Mouse (Mus musculus): ENCODE results near the gene Klk1b9. TPM values are rescaled to one million over a fixed set of nuclear protein-coding genes. Genes with fewer than 3 reads are reported as not detected.
"Not testable (repeated sequence)": the region's sequence is repeated elsewhere in the genome, so short reads cannot be mapped to it uniquely, and the experiment has no call there.

Gene Klk1b9
- polyA plus RNA-seq, 1 experiment from 2014 or later = not detected

GRCm38 (mm10) chr7:43952703-43953102, 23.2 kb upstream of the Klk1b9 start:
- 59% methylated on average over 4 of the region's 4 CpGs for WGBS
- DNase-seq (ENCODE audit: low spot score) = no peak

DNA sequence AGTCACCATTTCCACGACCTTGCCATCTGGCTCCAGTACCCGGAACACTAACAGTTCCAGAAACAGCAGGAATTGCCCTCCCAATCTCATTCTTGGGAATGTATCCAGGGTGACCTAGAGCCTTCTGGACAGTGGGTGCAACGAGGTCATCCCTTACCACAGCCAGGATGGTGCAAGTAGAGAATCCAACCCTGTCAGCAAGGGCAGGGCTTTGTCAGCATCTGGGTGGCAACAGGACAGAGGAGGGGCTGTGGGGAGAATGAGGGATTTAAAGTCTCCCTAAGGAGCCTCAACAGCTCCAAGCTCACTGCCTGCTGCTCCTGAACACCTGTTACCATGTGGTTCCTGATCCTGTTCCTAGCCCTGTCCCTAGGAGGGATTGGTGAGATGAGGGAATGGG, 9.4 kb upstream of the Klk1b9 start, which contains the start of gene Klk1b1:
Klk1b1 (plus strand) TSS at position 301 of the 400 bp plus-strand sequence.
- Histone ChIP-seq H3K9ac (ENCODE audit: low read depth, low read length) (no peak within 1 kb of the TSS), H3K9me3 (ENCODE audit: control insufficient read depth, low read length) (no peaks in the 10 kb centered on the region), H3K4me3 (ENCODE audit: low read depth, low read length) (no peak within 1 kb of the TSS), H3K36me3 (ENCODE audit: control insufficient read depth, insufficient read depth, low read length) (no peaks in the 10 kb centered on the region), H3K27ac (replicated peaks; ENCODE audit: low read depth, low read length) (no peak within 1 kb of the TSS), H3K4me2 (ENCODE audit: low read depth, low read length) (no peak within 1 kb of the TSS), H3K4me1 (ENCODE audit: control insufficient read depth, insufficient read depth, low read length) (no peaks in the 10 kb centered on the region), H3K27me3 (replicated peaks; ENCODE audit: control insufficient read depth, insufficient read depth, low read length) (no peaks in the 10 kb centered on the region)
- ATAC-seq (ENCODE audit: low read depth) (no peak), DNase-seq (ENCODE audit: low spot score) (no peak)
- WGBS = 67% methylated on average over 3 of the region's 3 CpGs

More at GRCm38 (mm10) chr7:43952703-43953102, 23.2 kb upstream of the Klk1b9 start:
- H3K27ac ChIP-seq (replicated peaks; ENCODE audit: low read depth, low read length) = no peak overlapping the region
- H3K36me3 ChIP-seq (ENCODE audit: control insufficient read depth, insufficient read depth, low read length) = no peaks in the 10 kb centered on the region
- H3K4me3 ChIP-seq (ENCODE audit: low read depth, low read length) = no peak overlapping the region
- no peak overlapping the region for H3K4me2 ChIP-seq (ENCODE audit: low read depth, low read length)
- no peak for ATAC-seq (ENCODE audit: low read depth)
- no peaks in the 10 kb centered on the region for H3K4me1 ChIP-seq (ENCODE audit: control insufficient read depth, insufficient read depth, low read length)
- no peak overlapping the region for H3K9ac ChIP-seq (ENCODE audit: low read depth, low read length)
- no peaks in the 10 kb centered on the region for H3K9me3 ChIP-seq (ENCODE audit: control insufficient read depth, low read length)
- no peaks in the 10 kb centered on the region for H3K27me3 ChIP-seq (replicated peaks; ENCODE audit: control insufficient read depth, insufficient read depth, low read length)

GRCm38 (mm10) chr7:43967058-43967457, 8.8 kb upstream of the Klk1b9 start:
- 79% methylated on average over 3 of the region's 3 CpGs for WGBS
- H3K9ac ChIP-seq (ENCODE audit: low read depth, low read length) = no peak overlapping the region
- no peaks in the 10 kb centered on the region for H3K4me1 ChIP-seq (ENCODE audit: control insufficient read depth, insufficient read depth, low read length)
- no peaks in the 10 kb centered on the region for H3K9me3 ChIP-seq (ENCODE audit: control insufficient read depth, low read length)
- H3K27ac ChIP-seq (replicated peaks; ENCODE audit: low read depth, low read length) = no peak overlapping the region
- no peak for ATAC-seq (ENCODE audit: low read depth)
- H3K4me2 ChIP-seq (ENCODE audit: low read depth, low read length) = no peak overlapping the region
- H3K36me3 ChIP-seq (ENCODE audit: control insufficient read depth, insufficient read depth, low read length) = no peaks in the 10 kb centered on the region
- H3K4me3 ChIP-seq (ENCODE audit: low read depth, low read length) = no peak overlapping the region
- no peak for DNase-seq (ENCODE audit: low spot score)
- H3K27me3 ChIP-seq (replicated peaks; ENCODE audit: control insufficient read depth, insufficient read depth, low read length) = no peaks in the 10 kb centered on the region

- Histone ChIP-seq H3K9ac (ENCODE audit: low read depth, low read length) (no peak overlapping the region), H3K4me2 (ENCODE audit: low read depth, low read length) (no peak overlapping the region), H3K27ac (replicated peaks; ENCODE audit: low read depth, low read length) (no peak overlapping the region), H3K4me3 (ENCODE audit: low read depth, low read length) (no peak overlapping the region), H3K9me3 (ENCODE audit: control insufficient read depth, low read length) (no peaks in the 10 kb centered on the region), H3K27me3 (replicated peaks; ENCODE audit: control insufficient read depth, insufficient read depth, low read length) (no peaks in the 10 kb centered on the region), H3K36me3 (ENCODE audit: control insufficient read depth, insufficient read depth, low read length) (no peaks in the 10 kb centered on the region), H3K4me1 (ENCODE audit: control insufficient read depth, insufficient read depth, low read length) (no peaks in the 10 kb centered on the region)
- DNase-seq (ENCODE audit: low spot score) (no peak), ATAC-seq (ENCODE audit: low read depth) (no peak)
- 62% methylated on average over 2 of the region's 2 CpGs for WGBS
Measured at GRCm38 (mm10) chr7:43967612-43968011, 8.2 kb upstream of the Klk1b9 start.

GRCm38 (mm10) chr7:43985657-43986056, 9.8 kb downstream of the Klk1b9 start:
- ATAC-seq (ENCODE audit: low read depth) = no peak
- Histone ChIP-seq H3K9ac (ENCODE audit: low read depth, low read length) (no peak overlapping the region), H3K4me1 (ENCODE audit: control insufficient read depth, insufficient read depth, low read length) (no peaks in the 10 kb centered on the region)

GRCm38 (mm10) chr7:43994821-43995220, 19.0 kb downstream of the Klk1b9 start:
- WGBS = 65% methylated on average over 1 of the region's 1 CpGs
- not testable (repeated sequence) for H3K9ac ChIP-seq (ENCODE audit: low read depth, low read length); ATAC-seq (ENCODE audit: low read depth); DNase-seq (ENCODE audit: low spot score); H3K27me3 ChIP-seq (replicated peaks; ENCODE audit: control insufficient read depth, insufficient read depth, low read length); H3K4me2 ChIP-seq (ENCODE audit: low read depth, low read length); H3K9me3 ChIP-seq (ENCODE audit: control insufficient read depth, low read length); H3K4me3 ChIP-seq (ENCODE audit: low read depth, low read length); H3K36me3 ChIP-seq (ENCODE audit: control insufficient read depth, insufficient read depth, low read length); H3K4me1 ChIP-seq (ENCODE audit: control insufficient read depth, insufficient read depth, low read length); H3K27ac ChIP-seq (replicated peaks; ENCODE audit: low read depth, low read length)

More at GRCm38 (mm10) chr7:43985657-43986056, 9.8 kb downstream of the Klk1b9 start:
- Histone ChIP-seq H3K27me3 (replicated peaks; ENCODE audit: control insufficient read depth, insufficient read depth, low read length) (no peaks in the 10 kb centered on the region), H3K4me3 (ENCODE audit: low read depth, low read length) (no peak overlapping the region), H3K36me3 (ENCODE audit: control insufficient read depth, insufficient read depth, low read length) (no peaks in the 10 kb centered on the region), H3K9me3 (ENCODE audit: control insufficient read depth, low read length) (no peaks in the 10 kb centered on the region), H3K4me2 (ENCODE audit: low read depth, low read length) (no peak overlapping the region), H3K27ac (replicated peaks; ENCODE audit: low read depth, low read length) (no peak overlapping the region)
- DNase-seq (ENCODE audit: low spot score) = no peak

DNA sequence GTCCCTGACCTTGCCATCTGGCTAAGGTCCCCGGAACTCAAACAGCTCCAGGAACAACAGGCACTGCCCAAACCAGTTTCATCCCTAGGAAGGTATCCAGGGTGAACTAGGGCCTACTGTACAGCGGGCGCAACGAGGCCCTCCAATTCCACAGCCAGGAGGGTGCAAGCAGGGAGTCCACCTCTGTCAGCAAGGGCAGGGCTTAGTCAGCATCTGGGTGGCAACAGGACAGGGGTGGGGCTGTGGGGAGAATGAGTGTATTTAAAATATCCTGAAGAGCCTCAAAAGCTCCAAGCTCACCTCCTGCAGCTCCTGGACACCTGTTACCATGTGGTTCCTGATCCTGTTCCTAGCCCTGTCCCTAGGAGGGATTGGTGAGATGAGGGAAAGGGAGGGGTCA, 19.7 kb downstream of the Klk1b9 start, which contains the start of gene Klk1b11:
Klk1b11 (plus strand) TSS at position 301 of the 400 bp plus-strand sequence.
- ATAC-seq (ENCODE audit: low read depth); H3K9ac ChIP-seq (ENCODE audit: low read depth, low read length); H3K27me3 ChIP-seq (replicated peaks; ENCODE audit: control insufficient read depth, insufficient read depth, low read length); H3K4me3 ChIP-seq (ENCODE audit: low read depth, low read length); H3K9me3 ChIP-seq (ENCODE audit: control insufficient read depth, low read length); H3K4me1 ChIP-seq (ENCODE audit: control insufficient read depth, insufficient read depth, low read length); DNase-seq (ENCODE audit: low spot score); H3K36me3 ChIP-seq (ENCODE audit: control insufficient read depth, insufficient read depth, low read length); H3K4me2 ChIP-seq (ENCODE audit: low read depth, low read length); H3K27ac ChIP-seq (replicated peaks; ENCODE audit: low read depth, low read length): not testable (repeated sequence)
- WGBS = 91% methylated on average over 4 of the region's 4 CpGs

DNA sequence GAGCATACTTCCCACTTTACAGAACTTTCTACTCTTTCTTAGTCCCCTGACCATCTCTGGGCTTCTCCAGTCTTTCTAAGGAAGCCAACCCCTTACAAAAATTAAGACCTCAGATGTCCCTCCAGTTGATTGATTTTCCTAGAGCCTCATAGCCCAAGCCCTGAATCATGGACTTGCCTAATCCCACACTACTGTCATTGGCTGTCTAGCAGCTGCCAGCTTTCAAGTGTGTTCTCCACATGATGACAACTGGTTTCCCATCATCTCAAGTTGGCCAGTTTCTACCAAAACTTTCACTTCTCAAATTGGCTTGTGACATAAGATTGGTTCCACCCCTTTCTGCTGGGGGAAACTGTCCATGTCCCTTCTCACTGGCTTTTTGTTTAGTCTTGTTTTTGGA, 29.0 kb downstream of the Klk1b9 start:
- Histone ChIP-seq H3K27ac (replicated peaks; ENCODE audit: low read depth, low read length) (no peak overlapping the region), H3K9me3 (ENCODE audit: control insufficient read depth, low read length) (no peaks in the 10 kb centered on the region), H3K4me2 (ENCODE audit: low read depth, low read length) (no peak overlapping the region), H3K27me3 (replicated peaks; ENCODE audit: control insufficient read depth, insufficient read depth, low read length) (no peaks in the 10 kb centered on the region), H3K36me3 (ENCODE audit: control insufficient read depth, insufficient read depth, low read length) (no peaks in the 10 kb centered on the region), H3K4me3 (ENCODE audit: low read depth, low read length) (no peak overlapping the region), H3K4me1 (ENCODE audit: control insufficient read depth, insufficient read depth, low read length) (no peaks in the 10 kb centered on the region), H3K9ac (ENCODE audit: low read depth, low read length) (no peak overlapping the region)
- no peak for DNase-seq (ENCODE audit: low spot score)
- no peak for ATAC-seq (ENCODE audit: low read depth)

GRCm38 (mm10) chr7:44011868-44012267, 36.0 kb downstream of the Klk1b9 start, which contains the start of gene Klk1b26:
Gene Klk1b26, plus strand, starts transcription at chr7:44012168.
- H3K4me2 ChIP-seq (ENCODE audit: low read depth, low read length); H3K36me3 ChIP-seq (ENCODE audit: control insufficient read depth, insufficient read depth, low read length); H3K27me3 ChIP-seq (replicated peaks; ENCODE audit: control insufficient read depth, insufficient read depth, low read length); H3K9me3 ChIP-seq (ENCODE audit: control insufficient read depth, low read length); H3K4me1 ChIP-seq (ENCODE audit: control insufficient read depth, insufficient read depth, low read length); ATAC-seq (ENCODE audit: low read depth); H3K9ac ChIP-seq (ENCODE audit: low read depth, low read length); H3K27ac ChIP-seq (replicated peaks; ENCODE audit: low read depth, low read length); H3K4me3 ChIP-seq (ENCODE audit: low read depth, low read length); DNase-seq (ENCODE audit: low spot score): not testable (repeated sequence)

All from embryonic facial prominence, embryonic 14.5 days (tissue).